Mouse (Mus musculus) neural tube, embryonic 11.5 days (tissue): ENCODE data around the gene Mus81. TPM values are rescaled to one million over a fixed set of nuclear protein-coding genes. Genes with fewer than 3 reads are reported as not detected.

Experiments
- ATAC-seq: fragments of 200-750 bp; cut with Nextera tagmentation; 2 replicates; pipeline ENCODE4 v1.8.0; 2017; ENCODE audit warnings: moderate number of reproducible peaks, mild to moderate bottlenecking, moderate TSS enrichment, moderate library complexity; ENCODE audit not compliant: insufficient read depth, low FRiP score, low TSS enrichment
- DNase-seq: peaks from one replicate; pipeline ENCODE4 v3.0.0-alpha.2; 2015; ENCODE audit warnings: low spot score
- H3K27ac ChIP-seq: fragments of 300-500 bp; sonication (generic); 2 replicates; pipeline ENCODE4 v1.5.1; 2014; ENCODE audit warnings: low read depth, mild to moderate bottlenecking, low read length
- H3K27me3 ChIP-seq: fragments of 300-500 bp; sonication (generic); 2 replicates; pipeline ENCODE4 v1.6.1; 2014; ENCODE audit warnings: mild to moderate bottlenecking, low read length, mixed read lengths; ENCODE audit not compliant: control insufficient read depth, insufficient read depth
- H3K36me3 ChIP-seq: fragments of 300-500 bp; sonication (generic); 2 replicates; pipeline ENCODE4 v1.6.1; 2014; ENCODE audit warnings: mild to moderate bottlenecking, low read length, moderate library complexity, mixed read lengths; ENCODE audit not compliant: control insufficient read depth, insufficient read depth
- H3K4me1 ChIP-seq: fragments of 300-500 bp; sonication (generic); 2 replicates; pipeline ENCODE4 v1.6.1; 2014; ENCODE audit warnings: low read length, mixed read lengths; ENCODE audit not compliant: control insufficient read depth, insufficient read depth
- H3K4me2 ChIP-seq: fragments of 300-500 bp; sonication (generic); 2 replicates; pipeline ENCODE4 v1.6.1; 2014; ENCODE audit warnings: low read depth, mild to moderate bottlenecking, moderate library complexity
- H3K4me3 ChIP-seq: fragments of 300-500 bp; sonication (generic); 2 replicates; pipeline ENCODE4 v1.5.1; 2014; ENCODE audit warnings: low read depth, low read length
- H3K9ac ChIP-seq: fragments of 300-500 bp; sonication (generic); 2 replicates; pipeline ENCODE4 v1.6.1; 2014; ENCODE audit warnings: mild to moderate bottlenecking, low read length
- H3K9me3 ChIP-seq: fragments of 300-500 bp; sonication (generic); 2 replicates; pipeline ENCODE4 v1.6.1; 2016; ENCODE audit warnings: low read length; ENCODE audit not compliant: control insufficient read depth
- WGBS: fragments of 180-500 bp; shearing (Covaris S2); extraction: QIAGEN DNeasy Blood & Tissue Kit; methylation state at CpG from one replicate; pipeline ENCODE4 v1.1.7; 2014; 5-methylcytosine and 5-hydroxymethylcytosine counted together
- polyA plus RNA-seq: library from polyadenylated mRNA; unstranded; fragments of >200 nt; fragmentation: Nextera tagmentation; extraction: Ambion mirVana; gene quantifications from 2 replicates; pipeline ENCODE4 v1.2.1, GENCODE M21; 2014

The Mus81 gene
- polyA plus RNA-seq, 1 experiment from 2014 or later = 41.9 TPM

- no peak overlapping the region; the same call in 1 of the 2 replicates for H3K9ac ChIP-seq
- no peak overlapping the region for H3K27ac ChIP-seq
- no peaks in the 10 kb centered on the region for H3K27me3 ChIP-seq
- 96% methylated on average over 4 of the region's 4 CpGs for WGBS
- DNase-seq = no peak
- no peak overlapping the region for H3K4me3 ChIP-seq
- peaks cover 15% of the 10 kb centered on the region for H3K4me1 ChIP-seq
- peaks cover 8% of the 10 kb centered on the region for H3K36me3 ChIP-seq
- H3K4me2 ChIP-seq = no peak overlapping the region
- no peaks in the 10 kb centered on the region for H3K9me3 ChIP-seq
- no peak for ATAC-seq
These were observed 1.4 kb downstream of the Mus81 start for GRCm38 (mm10) chr19:5486771-5487170.

GRCm38 (mm10) chr19:5486286-5486685, 1.9 kb downstream of the Mus81 start:
- Histone ChIP-seq H3K4me2 (no peak overlapping the region), H3K9ac (no peak overlapping the region), H3K27me3 (no peaks in the 10 kb centered on the region), H3K27ac (no peak overlapping the region), H3K4me3 (no peak overlapping the region), H3K4me1 (peaks cover 13% of the 10 kb centered on the region), H3K9me3 (no peaks in the 10 kb centered on the region), H3K36me3 (peaks cover 10% of the 10 kb centered on the region)
- DNase-seq = no peak
- 93% methylated on average over 8 of the region's 8 CpGs for WGBS
- ATAC-seq = no peak

- no peak overlapping the region for H3K4me2 ChIP-seq
- H3K9ac ChIP-seq = no peak overlapping the region
- H3K9me3 ChIP-seq = no peaks in the 10 kb centered on the region
- peaks cover 10% of the 10 kb centered on the region for H3K36me3 ChIP-seq
- no peak for DNase-seq
- no peak for ATAC-seq
- no peaks in the 10 kb centered on the region for H3K27me3 ChIP-seq
- H3K27ac ChIP-seq = no peak overlapping the region
- H3K4me3 ChIP-seq = no peak overlapping the region
- 93% methylated on average over 7 of the region's 7 CpGs for WGBS
- peaks cover 13% of the 10 kb centered on the region for H3K4me1 ChIP-seq
These were observed 2.4 kb downstream of the Mus81 start for GRCm38 (mm10) chr19:5485821-5486220.

GRCm38 (mm10) chr19:5485371-5485770, 2.8 kb downstream of the Mus81 start:
- DNase-seq (no peak), ATAC-seq (no peak)
- Histone ChIP-seq H3K4me3 (no peak overlapping the region), H3K4me2 (no peak overlapping the region), H3K4me1 (peaks cover 13% of the 10 kb centered on the region), H3K9ac (no peak overlapping the region), H3K27me3 (no peaks in the 10 kb centered on the region), H3K9me3 (no peaks in the 10 kb centered on the region), H3K27ac (no peak overlapping the region), H3K36me3 (peaks cover 10% of the 10 kb centered on the region)
- 93% methylated on average over 8 of the region's 8 CpGs for WGBS

GRCm38 (mm10) chr19:5484496-5484895, 3.7 kb downstream of the Mus81 start:
- Histone ChIP-seq H3K9ac (no peak overlapping the region), H3K36me3 (peaks cover 10% of the 10 kb centered on the region), H3K27ac (no peak overlapping the region), H3K4me3 (no peak overlapping the region), H3K4me1 (peaks cover 13% of the 10 kb centered on the region), H3K27me3 (no peaks in the 10 kb centered on the region), H3K4me2 (no peak overlapping the region), H3K9me3 (no peaks in the 10 kb centered on the region)
- ATAC-seq = no peak
- DNase-seq = no peak
- WGBS = 91% methylated on average over 5 of the region's 5 CpGs

- peaks cover 10% of the 10 kb centered on the region for H3K4me1 ChIP-seq
- H3K36me3 ChIP-seq = peaks cover 10% of the 10 kb centered on the region
- H3K4me2 ChIP-seq = no peak overlapping the region
- H3K4me3 ChIP-seq = no peak overlapping the region
- H3K9me3 ChIP-seq = no peaks in the 10 kb centered on the region
- no peak for ATAC-seq
- H3K27ac ChIP-seq = no peak overlapping the region
- 91% methylated on average over 19 of the region's 19 CpGs for WGBS
- no peaks in the 10 kb centered on the region for H3K27me3 ChIP-seq
- no peak overlapping the region for H3K9ac ChIP-seq
- no peak for DNase-seq
These were observed 4.5 kb downstream of the Mus81 start for GRCm38 (mm10) chr19:5483386-5484359.

GRCm38 (mm10) chr19:5481398-5481797, 6.8 kb downstream of the Mus81 start:
- Histone ChIP-seq H3K4me3 (no peak overlapping the region), H3K27me3 (no peaks in the 10 kb centered on the region), H3K36me3 (peaks cover 10% of the 10 kb centered on the region), H3K9ac (no peak overlapping the region), H3K4me1 (no peaks in the 10 kb centered on the region), H3K27ac (no peak overlapping the region), H3K4me2 (no peak overlapping the region), H3K9me3 (no peaks in the 10 kb centered on the region)
- 92% methylated on average over 10 of the region's 10 CpGs for WGBS
- no peak for ATAC-seq
- no peak for DNase-seq

GRCm38 (mm10) chr19:5480016-5480415, 8.2 kb downstream of the Mus81 start:
- Histone ChIP-seq H3K4me2 (no peak overlapping the region), H3K9ac (no peak overlapping the region), H3K9me3 (no peaks in the 10 kb centered on the region), H3K27ac (no peak overlapping the region), H3K4me1 (peaks cover 6% of the 10 kb centered on the region), H3K36me3 (peaks cover 10% of the 10 kb centered on the region), H3K27me3 (no peaks in the 10 kb centered on the region), H3K4me3 (no peak overlapping the region)
- no peak for ATAC-seq
- WGBS = 93% methylated on average over 10 of the region's 10 CpGs
- no peak for DNase-seq
